Mouse (Mus musculus): ENCODE results near the gene Olfr1411.

Gene Olfr1411

DNA sequence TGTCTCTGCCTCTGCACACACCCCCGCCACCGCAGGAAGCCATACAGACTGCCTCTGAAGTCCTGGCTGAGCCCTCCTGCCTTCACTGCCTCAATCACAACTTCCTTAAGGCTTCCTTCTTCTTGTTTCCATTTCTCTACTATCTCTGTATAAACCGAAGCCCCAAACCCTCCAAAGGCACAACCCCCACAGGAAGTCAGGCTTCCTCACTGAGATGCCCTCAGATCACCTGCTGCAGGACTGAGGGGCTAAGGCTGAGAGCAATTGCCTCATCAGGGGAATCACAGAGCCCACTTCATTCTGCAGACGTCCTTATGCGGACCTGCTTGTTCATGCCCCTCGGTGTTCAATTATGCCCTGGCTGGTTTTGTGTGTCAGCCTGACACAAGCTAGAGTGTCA, 46.2 kb downstream of the Olfr1411 start:
- DNase-seq, result peak in 1 of 2 experiments; percentile 7

DNA sequence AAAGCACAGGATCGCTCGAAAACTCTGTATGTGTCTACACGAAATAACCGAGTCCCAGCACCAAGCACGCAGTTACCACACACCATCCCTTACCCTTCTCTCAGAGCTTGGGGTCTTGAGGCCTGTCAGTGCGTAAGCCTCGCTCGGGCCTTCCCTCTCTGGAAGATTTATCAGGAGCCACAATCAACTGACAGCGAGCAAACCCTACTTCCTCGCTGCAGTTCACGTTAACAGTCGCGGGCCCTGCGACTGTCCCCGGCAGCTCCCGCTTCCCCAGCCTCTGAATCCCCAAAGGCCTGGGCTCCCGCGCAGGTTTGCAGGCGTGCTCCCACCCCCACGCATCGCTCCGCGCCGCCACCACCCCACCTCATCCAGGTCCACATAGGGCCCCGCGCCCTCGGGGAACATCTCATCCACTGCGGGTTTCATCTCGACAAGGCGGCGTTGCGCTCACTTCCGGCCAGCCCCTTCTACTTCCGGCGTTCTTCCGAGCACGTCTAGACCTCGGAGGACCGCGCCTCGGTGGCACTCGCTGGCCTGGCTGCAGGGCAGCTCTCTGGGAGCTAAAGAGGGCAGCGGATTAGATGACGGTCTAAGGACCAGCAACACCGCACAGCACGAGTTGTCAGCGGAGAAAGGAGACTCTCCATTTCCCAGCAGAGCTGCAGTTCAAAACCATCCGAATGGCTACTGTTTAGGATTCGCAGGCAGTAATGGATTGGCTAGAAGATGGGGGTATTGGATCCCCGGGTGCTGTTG, 47.5 kb downstream of the Olfr1411 start, which contains the start of gene Cops9:
TSS of gene Cops9 (minus strand) at position 472 of the 759 bp plus-strand sequence.
- DNase-seq, result peak; percentile 68 to 73

DNA sequence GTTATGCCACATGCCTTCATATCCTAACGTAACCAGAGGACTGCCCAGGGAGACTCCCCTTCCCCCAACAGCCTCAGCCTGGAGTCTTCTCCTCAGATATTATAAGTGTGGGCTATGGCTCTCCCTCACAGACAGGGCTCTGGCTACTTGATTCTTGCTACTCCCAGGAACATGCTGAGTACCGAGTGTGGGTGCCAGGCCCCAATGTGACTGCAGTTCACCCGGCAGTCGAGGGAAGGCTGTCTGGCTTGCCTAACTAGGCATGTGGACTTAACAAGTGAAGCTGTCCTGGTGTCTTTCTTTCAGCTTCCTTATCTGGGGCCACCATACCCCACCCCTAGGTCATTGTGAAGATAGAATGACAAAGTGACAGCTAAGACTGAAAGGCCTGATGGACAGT, 49.5 kb downstream of the Olfr1411 start:
- DNase-seq, result peak in 1 of 2 experiments; percentile 1

DNA sequence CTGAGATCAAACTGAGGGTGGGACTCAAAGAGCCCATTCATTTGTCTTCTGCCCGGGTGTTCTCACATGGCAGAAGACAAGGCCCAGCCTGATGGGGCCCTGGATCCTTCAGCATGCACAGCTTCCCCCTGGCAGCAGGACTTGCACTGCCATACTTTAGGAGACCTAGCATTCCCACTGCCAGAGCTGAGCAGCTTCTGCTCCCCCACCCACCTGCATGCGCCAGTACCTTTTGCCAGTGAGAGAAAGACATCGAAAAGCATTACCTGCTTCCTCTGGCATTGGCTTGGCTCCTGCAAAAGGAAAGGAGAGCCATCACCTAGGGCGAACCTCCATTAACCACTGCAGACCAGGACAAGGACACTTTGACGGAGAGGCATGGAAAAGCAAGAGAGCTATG, 50.7 kb downstream of the Olfr1411 start:
- peak in 1 of 2 experiments; percentile 1 for DNase-seq

DNA sequence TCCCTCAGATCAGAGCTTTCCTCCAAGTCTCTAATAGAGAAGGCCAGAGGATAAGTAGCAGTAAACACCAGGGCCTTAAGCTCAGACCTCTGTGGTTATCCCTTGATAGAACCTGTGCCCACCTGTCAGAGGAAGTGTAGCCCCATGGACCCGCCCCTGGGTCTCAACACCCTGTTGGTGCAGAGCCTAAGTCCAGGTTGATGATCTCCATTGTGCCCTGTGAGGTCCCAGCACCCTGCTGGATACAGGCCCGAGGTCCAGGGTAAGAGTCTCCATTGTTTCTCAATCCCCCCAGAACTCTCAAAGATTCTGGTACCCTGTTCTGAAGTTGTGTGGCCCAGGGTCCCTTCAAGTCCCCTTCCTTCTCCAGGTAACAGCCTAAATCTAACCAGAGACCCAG, 51.9 kb downstream of the Olfr1411 start:
- peak in 1 of 2 experiments; percentile 1 for DNase-seq

DNA sequence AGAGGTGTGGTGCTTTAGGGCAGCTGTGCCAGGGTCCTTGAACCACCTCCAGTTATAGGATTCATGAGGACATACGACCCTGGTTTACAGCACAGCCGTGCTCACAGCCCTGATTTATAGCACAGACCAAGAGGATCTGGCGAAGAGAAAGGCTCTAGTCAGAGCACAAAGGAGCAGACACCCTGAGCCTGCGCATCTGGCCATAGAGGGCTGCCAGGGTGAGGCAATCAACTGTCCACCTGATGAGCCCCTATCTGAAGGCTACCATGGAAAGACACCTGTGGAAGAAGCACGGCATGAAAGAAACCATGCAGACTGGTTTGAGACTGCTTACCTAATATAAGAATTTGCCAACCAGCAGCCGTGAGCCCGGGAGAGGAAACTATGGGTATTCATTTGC, 52.4 kb downstream of the Olfr1411 start:
- no peak for DNase-seq

DNA sequence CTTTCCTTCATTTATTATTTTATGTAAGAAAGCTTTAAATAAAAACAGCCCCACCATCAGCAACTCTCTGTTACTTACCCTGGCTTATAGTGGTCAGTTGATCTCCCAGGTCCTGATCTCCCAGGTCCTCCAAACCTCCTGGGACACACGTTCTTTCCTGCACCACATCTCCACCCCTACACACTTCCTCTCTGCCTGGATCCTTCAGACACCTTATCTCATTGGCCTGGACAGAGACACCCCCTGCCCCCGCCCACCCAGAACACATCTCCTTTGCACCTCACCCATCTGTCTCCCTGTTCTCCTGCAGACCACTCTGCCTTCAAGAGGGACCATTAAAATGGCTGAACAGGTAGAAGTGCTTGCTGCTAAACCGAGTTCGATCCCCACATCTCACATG, 52.8 kb downstream of the Olfr1411 start:
- no peak for DNase-seq
